In genomic region chr9:21439456-21439855, GRCm38 (mm10) we compare ENCODE assay signal across 13 mouse cellular contexts. TPM values are rescaled to one million over a fixed set of nuclear protein-coding genes. Genes with fewer than 3 reads are reported as not detected.
A peak's percentile ranks its signal among the peaks of the same experiment; 100 is the strongest.
DNase-seq lines count a peak whose midpoint lies in the region; ATAC-seq and TF ChIP-seq lines count a peak whose summit lies in the region.
"Had no signal": no experiment of that assay in that cellular context is flagged by ENCODE, and none has a peak within 500 bp of the region (broad histone marks: within the 10 kb centered on the region; RNA-seq: fewer than 3 reads in every experiment).

No protein-coding gene starts in this region.

- H3K9me3 ChIP-seq in heart, embryonic 13.5 days, result no peaks in the 10 kb centered on the region
- H3K9me3 ChIP-seq in ES-Bruce4 (replicated peaks; ENCODE audit: control insufficient read depth, insufficient read depth, low read length, poor library complexity, severe bottlenecking), result no peaks in the 10 kb centered on the region
- H3K9me3 ChIP-seq: forebrain, embryonic 12.5 days; lung, embryonic 15.5 days; stomach, embryonic 15.5 days had no signal

- peaks cover 49% of the 10 kb centered on the region for H3K4me1 ChIP-seq in heart, embryonic 13.5 days
- H3K4me1 ChIP-seq in ES-Bruce4 (ENCODE audit: control insufficient read depth, insufficient read depth, low read length), result peaks cover 19% of the 10 kb centered on the region
- peaks cover 17% of the 10 kb centered on the region for H3K4me1 ChIP-seq in embryonic fibroblast, embryonic 13.5 days (ENCODE audit: control insufficient read depth, insufficient read depth, low read length)

- no peak for TF ChIP-seq EP300 in ES-Bruce4 (IDR thresholded peaks at IDR 0.05; ENCODE audit: insufficient read depth, low read depth, low read length)

- H3K4me2 ChIP-seq in heart, embryonic 13.5 days, result no peak overlapping the region
- H3K4me2 ChIP-seq: forebrain, embryonic 12.5 days; lung, embryonic 15.5 days; stomach, embryonic 15.5 days had no signal

- WGBS in heart, embryonic 13.5 days, result 69% methylated on average over 3 of the region's 3 CpGs

- peaks cover 3% of the 10 kb centered on the region for H3K36me3 ChIP-seq in heart, embryonic 13.5 days
- no peaks in the 10 kb centered on the region for H3K36me3 ChIP-seq in ES-Bruce4 (ENCODE audit: control insufficient read depth, insufficient read depth, low read length, poor library complexity, severe bottlenecking)
- H3K36me3 ChIP-seq: forebrain, embryonic 12.5 days; lung, embryonic 15.5 days had no signal

- no peak for ATAC-seq in heart, embryonic 13.5 days (ENCODE audit: extremely low read depth, insufficient number of reproducible peaks, low FRiP score, low TSS enrichment)

- no peak overlapping the region for H3K4me3 ChIP-seq in heart, embryonic 13.5 days
- H3K4me3 ChIP-seq in ES-Bruce4 (ENCODE audit: low read depth, low read length), result no peak overlapping the region
- no peak overlapping the region for H3K4me3 ChIP-seq in embryonic fibroblast, embryonic 13.5 days (ENCODE audit: insufficient read depth, low read length)
- H3K4me3 ChIP-seq: forebrain, embryonic 12.5 days; lung, embryonic 15.5 days; stomach, embryonic 15.5 days had no signal

- TF ChIP-seq CTCF in ES-Bruce4 (IDR thresholded peaks at IDR 0.05; ENCODE audit: low read depth, low read length), result no peak
- TF ChIP-seq CTCF in embryonic fibroblast, embryonic 13.5 days (IDR thresholded peaks at IDR 0.05; ENCODE audit: borderline replicate concordance, insufficient read depth, low read length), result no peak

- no peak for DNase-seq in heart, adult 8-10 months (ENCODE audit: low spot score)
- DNase-seq in 416B (ENCODE audit: low read depth), result peak; percentile 61
- DNase-seq in thymus, postnatal 36 days, result no peak
- DNase-seq in adrenal gland, postnatal 25 days, result no peak
- DNase-seq: adrenal gland, postnatal 10 days; cerebellum, postnatal 14 days; retina, postnatal 1 day had no signal

- no peaks in the 10 kb centered on the region for H3K27me3 ChIP-seq in heart, embryonic 13.5 days (replicated peaks)
- H3K27me3 ChIP-seq in ES-Bruce4 (ENCODE audit: control insufficient read depth, insufficient read depth, low read length, poor library complexity, severe bottlenecking), result no peaks in the 10 kb centered on the region
- H3K27me3 ChIP-seq: forebrain, embryonic 12.5 days; lung, embryonic 15.5 days; stomach, embryonic 15.5 days had no signal

- peak overlapping the region; percentile 8; the same call in 1 of the 2 replicates for H3K27ac ChIP-seq in heart, embryonic 13.5 days (replicated peaks)
- peak overlapping the region; percentile 15; the same call in 1 of the 2 replicates for H3K27ac ChIP-seq in ES-Bruce4 (ENCODE audit: insufficient read depth, low read length)
- peak overlapping the region; percentile 84 for H3K27ac ChIP-seq in embryonic fibroblast, embryonic 13.5 days (ENCODE audit: insufficient read depth, low read length)
- H3K27ac ChIP-seq: forebrain, embryonic 12.5 days; lung, embryonic 15.5 days had no signal

- H3K9ac ChIP-seq in heart, embryonic 13.5 days, result 0 out of 2 replicates have a peak overlapping the region, but pooled peaks have one; percentile 24
- H3K9ac ChIP-seq in ES-Bruce4 (ENCODE audit: low read depth, poor library complexity, severe bottlenecking), result no peak overlapping the region
- H3K9ac ChIP-seq: forebrain, embryonic 12.5 days; lung, embryonic 15.5 days; stomach, embryonic 15.5 days had no signal

- TF ChIP-seq POLR2A in ES-Bruce4 (IDR thresholded peaks at IDR 0.05; ENCODE audit: insufficient read depth, low read length), result no peak
- TF ChIP-seq POLR2A in embryonic fibroblast, embryonic 13.5 days (IDR thresholded peaks at IDR 0.05; ENCODE audit: low read depth, low read length), result 0 out of 2 replicates have a peak, but pooled peaks have one; percentile 38

RNA-seq across cellular contexts. Expression of gene Dnm2, which starts 14.7 kb away (rescaled TPM):
- polyA plus RNA-seq in heart, embryonic 13.5 days (2015; fragmentation: Nextera tagmentation; extraction: Ambion mirVana), result 66.8 and 67.6 TPM in 2 replicates
- 10 to 100 TPM; 60.3 to 71.0 (median 61.2) TPM for total RNA-seq in heart, adult 8-10 months (2022)
- polyA plus RNA-seq in ES-Bruce4 (2011; ENCODE audit: insufficient read depth, insufficient read length, low read depth, missing spikeins), result 86.2 and 88.6 TPM in 2 replicates
- 77.2 and 93.4 TPM in 2 replicates for polyA plus RNA-seq in embryonic fibroblast, embryonic 13.5 days (2011; ENCODE audit: insufficient read length, low read depth, missing spikeins)
- 110 and 126 TPM in 2 replicates for total RNA-seq in adrenal gland, postnatal 25 days (2021)

RNA-seq across cellular contexts. Expression of gene Qtrt1, which starts 27.8 kb away (rescaled TPM):
- polyA plus RNA-seq in heart, embryonic 13.5 days (2015; fragmentation: Nextera tagmentation; extraction: Ambion mirVana), result 27.6 and 28.6 TPM in 2 replicates
- 1 to 10 TPM; 7.4 to 9.3 (median 8.9) TPM for total RNA-seq in heart, adult 8-10 months (2022)
- 40.0 and 48.2 TPM in 2 replicates for polyA plus RNA-seq in ES-Bruce4 (2011; ENCODE audit: insufficient read depth, insufficient read length, low read depth, missing spikeins)
- polyA plus RNA-seq in embryonic fibroblast, embryonic 13.5 days (2011; ENCODE audit: insufficient read length, low read depth, missing spikeins), result 30.0 and 35.8 TPM in 2 replicates
- total RNA-seq in adrenal gland, postnatal 25 days (2021), result 17.0 and 25.1 TPM in 2 replicates

Comparison
In these comparisons a context has a peak if more than half of its experiments do, and no peak if none do; other contexts are left out.
1. H3K27ac ChIP-seq: peak in every context shown above with its lines; median percentile 84 in embryonic fibroblast, embryonic 13.5 days; 15 in ES-Bruce4; 8 in heart, embryonic 13.5 days.